Mouse (Mus musculus): Measurements from ENCODE around the gene Fnbp1.

DNA sequence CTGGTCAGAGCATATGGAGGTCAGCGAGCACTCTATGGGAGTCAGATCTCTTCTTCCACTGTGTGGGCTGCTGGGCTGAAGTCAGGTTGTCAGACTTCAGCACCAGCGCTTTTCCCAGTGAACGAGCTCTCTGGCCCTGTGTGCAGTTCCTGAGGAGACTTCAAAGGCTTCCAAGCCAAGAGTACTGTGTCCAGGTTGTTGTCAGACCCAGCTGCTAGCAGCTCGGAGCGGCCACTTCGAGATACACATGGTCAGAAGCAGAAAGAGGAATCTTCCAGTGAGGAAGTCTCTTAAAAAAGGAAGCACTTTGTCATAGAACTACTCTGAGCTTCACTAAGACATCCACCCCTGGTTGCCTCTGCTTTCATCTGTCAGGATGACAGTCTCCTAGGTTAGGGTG is 28.4 kb upstream of the Fnbp1 start:
- TF ChIP-seq CTCF (IDR thresholded peaks at IDR 0.05; ENCODE audit: borderline replicate concordance, control insufficient read depth, extremely low read depth, insufficient read depth, low read length, poor library complexity) (no peak), POLR2A (IDR thresholded peaks at IDR 0.05; ENCODE audit: control insufficient read depth, extremely low read depth, insufficient read depth, low read length, poor library complexity) (no peak)
